Mouse (Mus musculus): ENCODE measurements around the gene Slc17a4. TPM values are rescaled to one million over a fixed set of nuclear protein-coding genes. Genes with fewer than 3 reads are reported as not detected.

The Slc17a4 gene
- polyA plus RNA-seq, 1 experiment from 2014 or later: not detected

DNA sequence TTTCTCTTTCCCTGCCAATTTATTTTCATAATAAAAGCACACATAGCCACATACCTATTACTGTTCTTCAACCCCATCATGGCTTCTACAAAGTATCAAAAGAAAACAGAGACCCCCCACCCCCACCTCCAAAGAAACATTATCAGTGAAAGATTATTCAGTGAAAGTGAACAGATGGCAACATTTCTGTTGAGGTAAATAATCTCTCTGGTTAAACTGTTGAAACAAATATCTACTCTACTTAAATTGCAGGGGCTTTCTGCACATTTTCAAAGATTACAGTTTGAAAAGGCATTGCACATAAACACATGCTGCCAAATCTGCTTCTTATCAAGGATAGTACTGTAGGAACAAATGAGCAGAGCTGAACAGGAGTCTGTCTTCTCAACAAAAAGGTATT lies 53.0 kb downstream of the Slc17a4 start:
- Histone ChIP-seq H3K4me3 (no peak overlapping the region), H3K27ac (replicated peaks) (no peak overlapping the region), H3K9me3 (no peaks in the 10 kb centered on the region), H3K4me2 (replicated peaks) (no peak overlapping the region), H3K36me3 (no peaks in the 10 kb centered on the region), H3K9ac (replicated peaks) (no peak overlapping the region), H3K4me1 (no peaks in the 10 kb centered on the region), H3K27me3 (no peaks in the 10 kb centered on the region)
- no peak for ATAC-seq (ENCODE audit: low FRiP score, low read depth)

GRCm38 (mm10) chr13:23856401-23856800 lies 58.4 kb downstream of the Slc17a4 start:
- H3K4me3 ChIP-seq: no peak overlapping the region
- H3K36me3 ChIP-seq: no peaks in the 10 kb centered on the region
- H3K27me3 ChIP-seq: no peaks in the 10 kb centered on the region
- no peaks in the 10 kb centered on the region for H3K9me3 ChIP-seq
- no peak overlapping the region for H3K4me2 ChIP-seq (replicated peaks)
- no peak overlapping the region for H3K9ac ChIP-seq (replicated peaks)
- H3K27ac ChIP-seq (replicated peaks): no peak overlapping the region
- 79% methylated on average over 3 of the region's 3 CpGs for WGBS
- no peaks in the 10 kb centered on the region for H3K4me1 ChIP-seq
- ATAC-seq (ENCODE audit: low FRiP score, low read depth): no peak

DNA sequence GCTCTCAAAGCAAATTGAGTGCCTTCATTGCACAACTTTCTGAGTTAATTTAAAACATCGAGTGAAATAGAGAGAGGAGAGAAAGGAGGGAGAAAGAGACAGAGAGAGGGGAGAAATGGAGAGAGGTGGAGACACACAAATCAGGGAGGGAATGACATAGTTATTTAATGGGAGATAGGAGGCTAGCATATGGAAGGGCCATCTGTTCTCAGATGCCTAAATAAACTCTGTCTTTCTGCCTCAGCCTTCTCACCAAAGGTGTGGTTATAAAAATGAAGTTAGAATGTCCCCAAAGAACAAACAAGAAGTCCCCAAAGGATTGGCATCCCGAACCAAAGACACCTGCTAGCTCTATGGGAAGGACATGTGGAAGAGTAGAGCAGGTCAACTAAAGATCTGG lies 65.5 kb downstream of the Slc17a4 start:
- H3K36me3 ChIP-seq: no peaks in the 10 kb centered on the region
- 90% methylated on average over 2 of the region's 2 CpGs for WGBS
- no peak overlapping the region for H3K4me2 ChIP-seq (replicated peaks)
- H3K4me3 ChIP-seq: no peak overlapping the region
- no peaks in the 10 kb centered on the region for H3K9me3 ChIP-seq
- no peak for ATAC-seq (ENCODE audit: low FRiP score, low read depth)
- H3K27me3 ChIP-seq: no peaks in the 10 kb centered on the region
- no peak overlapping the region for H3K27ac ChIP-seq (replicated peaks)
- no peak overlapping the region for H3K9ac ChIP-seq (replicated peaks)
- H3K4me1 ChIP-seq: no peaks in the 10 kb centered on the region

Small RNA genes lying within 50 kb of the gene (microRNA-seq; reads per million reads assigned to microRNA genes)
- gene Gm44344: not detected

Other genes with a start within 250 kb of the Slc17a4 start
- 1.1 TPM in 2 replicates for gene Hist1h2ac, start 231.1 kb downstream of the Slc17a4 start, polyA plus RNA-seq (2016; fragmentation: Nextera tagmentation; extraction: Ambion mirVana)
- 28.7 and 29.9 TPM in 2 replicates for gene Hist1h2bc, start 230.8 kb downstream of the Slc17a4 start, polyA plus RNA-seq (2016; fragmentation: Nextera tagmentation; extraction: Ambion mirVana)
- not detected in 2 replicates for gene Hist1h1t, start 219.2 kb downstream of the Slc17a4 start, polyA plus RNA-seq (2016; fragmentation: Nextera tagmentation; extraction: Ambion mirVana)
- 5.8 and 6.8 TPM in 2 replicates for gene Hist1h4c, start 216.6 kb downstream of the Slc17a4 start, polyA plus RNA-seq (2016; fragmentation: Nextera tagmentation; extraction: Ambion mirVana)
- 3.1 and 3.3 TPM in 2 replicates for gene Hfe, start 204.2 kb downstream of the Slc17a4 start, polyA plus RNA-seq (2016; fragmentation: Nextera tagmentation; extraction: Ambion mirVana)
- 13.6 and 14.0 TPM in 2 replicates for gene Hist1h1c, start 176.2 kb downstream of the Slc17a4 start, polyA plus RNA-seq (2016; fragmentation: Nextera tagmentation; extraction: Ambion mirVana)
- gene Hist1h3c, start 169.4 kb downstream of the Slc17a4 start, polyA plus RNA-seq (2016; fragmentation: Nextera tagmentation; extraction: Ambion mirVana): 7.9 and 9.3 TPM in 2 replicates
- gene Hist1h2bb, start 168.3 kb downstream of the Slc17a4 start, polyA plus RNA-seq (2016; fragmentation: Nextera tagmentation; extraction: Ambion mirVana): 2.5 and 4.5 TPM in 2 replicates
- gene Hist1h2ab, start 163.9 kb downstream of the Slc17a4 start, polyA plus RNA-seq (2016; fragmentation: Nextera tagmentation; extraction: Ambion mirVana): 53.0 and 53.2 TPM in 2 replicates
- gene Hist1h3b, start 162.7 kb downstream of the Slc17a4 start, polyA plus RNA-seq (2016; fragmentation: Nextera tagmentation; extraction: Ambion mirVana): 14.7 and 16.1 TPM in 2 replicates
- gene Hist1h4b, start 158.0 kb downstream of the Slc17a4 start, polyA plus RNA-seq (2016; fragmentation: Nextera tagmentation; extraction: Ambion mirVana): 5.0 and 8.0 TPM in 2 replicates
- 0.41 and 1.3 TPM in 2 replicates for gene Hist1h4a, start 153.8 kb downstream of the Slc17a4 start, polyA plus RNA-seq (2016; fragmentation: Nextera tagmentation; extraction: Ambion mirVana)
- 4.6 and 5.1 TPM in 2 replicates for gene Hist1h3a, start 152.6 kb downstream of the Slc17a4 start, polyA plus RNA-seq (2016; fragmentation: Nextera tagmentation; extraction: Ambion mirVana)
- 2.3 and 3.6 TPM in 2 replicates for gene Hist1h1a, start 151.3 kb downstream of the Slc17a4 start, polyA plus RNA-seq (2016; fragmentation: Nextera tagmentation; extraction: Ambion mirVana)
- gene Trim38, start 145.1 kb downstream of the Slc17a4 start, polyA plus RNA-seq (2016; fragmentation: Nextera tagmentation; extraction: Ambion mirVana): not detected in 2 replicates
- gene Slc17a2, start 108.0 kb downstream of the Slc17a4 start, polyA plus RNA-seq (2016; fragmentation: Nextera tagmentation; extraction: Ambion mirVana): not detected in 2 replicates
- not detected in 2 replicates for gene Slc17a3, start 75.6 kb downstream of the Slc17a4 start, polyA plus RNA-seq (2016; fragmentation: Nextera tagmentation; extraction: Ambion mirVana)
- not detected in 2 replicates for gene Slc17a1, start 47.3 kb downstream of the Slc17a4 start, polyA plus RNA-seq (2016; fragmentation: Nextera tagmentation; extraction: Ambion mirVana)
- not detected in 2 replicates for gene Hist1h2ba, start 19.1 kb upstream of the Slc17a4 start, polyA plus RNA-seq (2016; fragmentation: Nextera tagmentation; extraction: Ambion mirVana)
- gene Hist1h2aa, start 19.5 kb upstream of the Slc17a4 start, polyA plus RNA-seq (2016; fragmentation: Nextera tagmentation; extraction: Ambion mirVana): not detected in 2 replicates
- gene Scgn, start 76.2 kb upstream of the Slc17a4 start, polyA plus RNA-seq (2016; fragmentation: Nextera tagmentation; extraction: Ambion mirVana): 0.37 and 0.38 TPM in 2 replicates